Mouse (Mus musculus) CH12.LX (cell line): ENCODE measurements around the gene Phkg1. TPM values are rescaled to one million over a fixed set of nuclear protein-coding genes. Genes with fewer than 3 reads are reported as not detected.

Source experiments
- DNase-seq: peaks from one replicate; pipeline ENCODE4 v3.0.0-alpha.2; 2013; ENCODE audit errors: extremely low read depth
- H3K27ac ChIP-seq: 2 replicates; pipeline ENCODE4 v1.5.1; 2012; ENCODE audit warnings: low read depth, mild to moderate bottlenecking, control low read depth, moderate library complexity; ENCODE audit not compliant: insufficient read depth
- H3K27me3 ChIP-seq: replicated peaks from 2 replicates; pipeline ENCODE3; 2012; ENCODE audit warnings: inconsistent platforms
- H3K36me3 ChIP-seq, 2 experiments: replicated peaks in 1 of 2; 2 replicates each; pipeline versions ENCODE3 to v1.6.1; 2012; ENCODE audit warnings: inconsistent platforms in 1 of 2, low read length in 1 of 2, mild to moderate bottlenecking in 1 of 2, mixed read lengths in 1 of 2, moderate library complexity in 1 of 2; ENCODE audit not compliant: control insufficient read depth in 1 of 2, insufficient read depth in 1 of 2
- H3K4me1 ChIP-seq, 2 experiments: 2 replicates each; pipeline ENCODE4 v1.6.1; 2012; ENCODE audit warnings: inconsistent platforms in 1 of 2, moderate library complexity in 1 of 2; ENCODE audit not compliant: insufficient read depth in 2 of 2, control insufficient read depth in 1 of 2
- H3K4me2 ChIP-seq: 2 replicates; pipeline ENCODE4 v1.6.1; 2012; ENCODE audit warnings: low read depth, mild to moderate bottlenecking, control low read depth; ENCODE audit not compliant: poor library complexity, insufficient read depth, severe bottlenecking
- H3K4me3 ChIP-seq, 3 experiments: fragments of 150-350 bp in 1 of 3; sonication (generic) in 1 of 3; replicated peaks in 1 of 3; 2 replicates each; pipeline versions ENCODE3 to v1.5.1; 2011 to 2012; ENCODE audit warnings: low read depth in 2 of 3, low read length in 2 of 3, mild to moderate bottlenecking in 2 of 3, moderate library complexity in 2 of 3, control low read depth in 1 of 3, improper control_type of control experiment in 1 of 3, inconsistent platforms in 1 of 3, mixed read lengths in 1 of 3; ENCODE audit not compliant: poor library complexity in 1 of 3
- H3K79me2 ChIP-seq: replicated peaks from 2 replicates; pipeline ENCODE4 v1.6.1; 2012; ENCODE audit warnings: mild to moderate bottlenecking, moderate library complexity; ENCODE audit not compliant: control insufficient read depth, poor library complexity, insufficient read depth, severe bottlenecking; ENCODE audit errors: extremely low read depth
- H3K9ac ChIP-seq: 2 replicates; pipeline ENCODE4 v1.6.1; 2012; ENCODE audit warnings: low read depth, mild to moderate bottlenecking, control low read depth, moderate library complexity; ENCODE audit not compliant: insufficient read depth
- H3K9me3 ChIP-seq: replicated peaks from 2 replicates; pipeline ENCODE3; 2012; ENCODE audit warnings: low read length, inconsistent platforms, mixed read lengths
- BHLHE40 ChIP-seq: IDR thresholded peaks from 2 replicates; pipeline ENCODE4 v1.6.1; 2011; ENCODE audit warnings: mild to moderate bottlenecking, low read depth, low read length, improper control_type of control experiment
- CHD2 ChIP-seq: IDR thresholded peaks from 2 replicates; pipeline ENCODE4 v1.6.1; 2011; ENCODE audit warnings: low read length, improper control_type of control experiment
- E2F4 ChIP-seq: IDR thresholded peaks from 2 replicates; pipeline ENCODE4 v1.6.1; 2011; ENCODE audit warnings: low read depth, low read length, improper control_type of control experiment; ENCODE audit not compliant: insufficient replicate concordance
- ELF1 ChIP-seq: IDR thresholded peaks from 2 replicates; pipeline ENCODE4 v1.6.1; 2014; ENCODE audit warnings: low read depth, mild to moderate bottlenecking, inconsistent platforms, low read length, improper control_type of control experiment
- EP300 ChIP-seq: IDR thresholded peaks from 2 replicates; pipeline ENCODE4 v1.6.1; 2011; ENCODE audit warnings: low read length, improper control_type of control experiment
- GABPA ChIP-seq: IDR thresholded peaks from 2 replicates; pipeline ENCODE4 v1.6.1; 2012; ENCODE audit warnings: low read depth, low read length, improper control_type of control experiment, inconsistent platforms; ENCODE audit not compliant: insufficient replicate concordance
- HCFC1 ChIP-seq: IDR thresholded peaks from 2 replicates; pipeline ENCODE4 v1.6.1; 2012; ENCODE audit warnings: low read depth, mild to moderate bottlenecking, inconsistent platforms, low read length, improper control_type of control experiment
- IRF4 ChIP-seq: IDR thresholded peaks from 2 replicates; pipeline ENCODE4 v1.6.1; 2014; ENCODE audit warnings: low read depth, mild to moderate bottlenecking, inconsistent platforms, low read length, improper control_type of control experiment
- JUN ChIP-seq: IDR thresholded peaks from 2 replicates; pipeline ENCODE4 v1.6.1; 2011; ENCODE audit warnings: low read depth, mild to moderate bottlenecking, low read length, improper control_type of control experiment, moderate library complexity; ENCODE audit not compliant: insufficient read depth
- JUND ChIP-seq: conservative IDR thresholded peaks from 2 replicates; pipeline ENCODE4 v1.6.1; 2011; ENCODE audit warnings: low read depth, low read length, improper control_type of control experiment
- KAT2A ChIP-seq: IDR thresholded peaks from 2 replicates; pipeline ENCODE4 v1.6.1; 2012; ENCODE audit warnings: low read length, improper control_type of control experiment, inconsistent platforms; ENCODE audit not compliant: insufficient replicate concordance
- MAFK ChIP-seq: IDR thresholded peaks from 2 replicates; pipeline ENCODE4 v1.6.1; 2011; ENCODE audit warnings: low read length, improper control_type of control experiment; ENCODE audit not compliant: insufficient replicate concordance
- MAX ChIP-seq: IDR thresholded peaks from 2 replicates; pipeline ENCODE4 v1.6.1; 2011; ENCODE audit warnings: low read length, improper control_type of control experiment
- MAZ ChIP-seq: IDR thresholded peaks from 2 replicates; pipeline ENCODE4 v1.6.1; 2012; ENCODE audit warnings: low read depth, mild to moderate bottlenecking, inconsistent platforms, low read length, improper control_type of control experiment, moderate library complexity
- MEF2A ChIP-seq: IDR thresholded peaks from 2 replicates; pipeline ENCODE4 v1.6.1; 2014; ENCODE audit warnings: low read depth, mild to moderate bottlenecking, inconsistent platforms, low read length, improper control_type of control experiment, borderline replicate concordance
- MXI1 ChIP-seq: IDR thresholded peaks from 2 replicates; pipeline ENCODE4 v1.6.1; 2011; ENCODE audit warnings: mild to moderate bottlenecking, low read depth, low read length, improper control_type of control experiment
- NELFE ChIP-seq: IDR thresholded peaks from 2 replicates; pipeline ENCODE4 v1.6.1; 2011; ENCODE audit warnings: low read depth, low read length, improper control_type of control experiment
- NRF1 ChIP-seq: IDR thresholded peaks from 2 replicates; pipeline ENCODE4 v1.6.1; 2014; ENCODE audit warnings: low read depth, mild to moderate bottlenecking, inconsistent platforms, low read length, improper control_type of control experiment, moderate library complexity
- POLR2A ChIP-seq: IDR thresholded peaks from 2 replicates; pipeline ENCODE4 v1.6.1; 2011; ENCODE audit warnings: low read depth, mild to moderate bottlenecking, improper control_type of control experiment, low read length
- POLR2AphosphoS2 ChIP-seq: IDR thresholded peaks from 2 replicates; pipeline ENCODE4 v1.6.1; 2011; ENCODE audit warnings: low read depth, low read length, improper control_type of control experiment
- RAD21 ChIP-seq: IDR thresholded peaks from 2 replicates; pipeline ENCODE4 v1.6.1; 2011; ENCODE audit warnings: low read depth, mild to moderate bottlenecking, low read length, improper control_type of control experiment, moderate library complexity
- RCOR1 ChIP-seq: conservative IDR thresholded peaks from 2 replicates; pipeline ENCODE4 v1.6.1; 2012; ENCODE audit warnings: low read depth, mild to moderate bottlenecking, inconsistent platforms, low read length, improper control_type of control experiment
- SIN3A ChIP-seq: IDR thresholded peaks from 2 replicates; pipeline ENCODE4 v1.6.1; 2012; ENCODE audit warnings: low read length, improper control_type of control experiment, inconsistent platforms
- TBP ChIP-seq: conservative IDR thresholded peaks from 2 replicates; pipeline ENCODE4 v1.6.1; 2011; ENCODE audit warnings: low read depth, low read length, improper control_type of control experiment
- TCF12 ChIP-seq: IDR thresholded peaks from 2 replicates; pipeline ENCODE4 v1.6.1; 2014; ENCODE audit warnings: low read depth, mild to moderate bottlenecking, inconsistent platforms, low read length, improper control_type of control experiment
- USF1 ChIP-seq: IDR thresholded peaks from 2 replicates; pipeline ENCODE4 v1.6.1; 2014; ENCODE audit warnings: low read depth, mild to moderate bottlenecking, inconsistent platforms, low read length, improper control_type of control experiment
- USF2 ChIP-seq: conservative IDR thresholded peaks from 2 replicates; pipeline ENCODE4 v1.6.1; 2011; ENCODE audit warnings: low read depth, low read length, improper control_type of control experiment
- ZKSCAN1 ChIP-seq: IDR thresholded peaks from 2 replicates; pipeline ENCODE4 v1.6.1; 2012; ENCODE audit warnings: low read depth, inconsistent platforms, low read length, improper control_type of control experiment, borderline replicate concordance
- ZMIZ1 ChIP-seq: IDR thresholded peaks from 2 replicates; pipeline ENCODE4 v1.6.1; 2012; ENCODE audit warnings: low read depth, mild to moderate bottlenecking, inconsistent platforms, low read length, improper control_type of control experiment
- ZNF384 ChIP-seq: IDR thresholded peaks from 2 replicates; pipeline ENCODE4 v1.6.1; 2012; ENCODE audit warnings: low read depth, low read length, improper control_type of control experiment, inconsistent platforms
- dilution Hi-C: fragments of 300-500 bp; cut with MboI; formaldehyde crosslinking; loops from 2 replicates; pipeline ENCODE4 v1.14.3; 2020; ENCODE audit warnings: low sequenced_read_pairs; ENCODE audit not compliant: extremely low pct_unique_long_range_greater_than_20kb, extremely low pct_ligation_motif_present
- in situ Hi-C: fragments of 300-500 bp; cut with MboI; formaldehyde crosslinking; loops from 3 replicates; pipeline ENCODE4 v1.14.3; 2019; ENCODE audit warnings: low sequenced_read_pairs, low pct_ligation_motif_present, low pct_unique_long_range_greater_than_20kb, mixed read lengths
- polyA plus RNA-seq: library from polyadenylated mRNA; unstranded; fragments of >175 nt; gene quantifications from 2 replicates; pipeline ENCODE4 v1.2.1, GENCODE M21; 2012; ENCODE audit warnings: low read depth; ENCODE audit not compliant: insufficient read length
- total RNA-seq, 2 experiments: library from RNA; depleted of rRNA; stranded (reverse); fragments of 300-350 nt in 1 of 2; fragments of >200 nt in 1 of 2; gene quantifications; 2 replicates each; pipeline ENCODE4 v1.2.3; 2012 to 2014

Phkg1 gene
- total and polyA plus RNA-seq, 3 experiments = 0.21 to 0.61 (median 0.23) TPM

DNA sequence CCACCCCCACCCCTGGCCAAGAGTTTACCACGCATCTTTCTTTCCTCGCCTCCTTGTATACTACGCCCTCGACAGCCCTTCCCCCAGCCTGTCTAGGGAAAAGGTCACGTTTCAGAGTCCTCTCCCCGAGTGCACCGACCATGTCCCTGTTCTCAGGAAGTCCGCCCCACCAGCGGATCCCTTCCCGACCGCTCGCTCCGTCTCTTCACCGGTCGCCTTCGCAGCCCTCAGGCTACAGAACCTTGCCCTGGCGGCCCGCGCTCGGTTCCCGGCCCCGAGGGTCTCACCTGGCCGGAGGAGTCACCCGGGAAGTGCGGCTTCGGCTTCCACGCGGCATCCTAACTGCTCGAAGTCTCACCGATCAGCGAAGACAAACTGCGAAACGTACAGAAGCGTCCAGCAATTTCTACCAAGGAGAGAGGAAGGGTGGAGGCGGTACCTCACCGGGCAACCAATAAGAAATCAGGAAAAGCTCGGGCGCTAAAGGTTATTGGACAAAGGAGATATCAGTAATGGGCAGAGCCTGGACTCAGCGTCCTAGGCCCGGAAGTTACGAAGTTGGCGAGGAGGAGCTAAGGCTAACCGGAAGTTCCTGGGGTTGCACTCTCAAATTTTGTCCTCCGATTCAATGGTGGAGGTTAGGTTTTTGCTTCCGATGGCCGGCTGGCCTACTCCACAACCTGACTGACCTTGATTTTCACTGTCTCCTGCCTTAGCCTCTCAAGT is 11.3 kb downstream of the Phkg1 start, which contains the start of gene Chchd2:
Gene Chchd2 (minus strand): TSS at position 560 of the 726 bp plus-strand sequence.
- peak within 1 kb of the TSS; percentile 92 for H3K4me2 ChIP-seq
- dilution Hi-C loops = no loop called here

DNA sequence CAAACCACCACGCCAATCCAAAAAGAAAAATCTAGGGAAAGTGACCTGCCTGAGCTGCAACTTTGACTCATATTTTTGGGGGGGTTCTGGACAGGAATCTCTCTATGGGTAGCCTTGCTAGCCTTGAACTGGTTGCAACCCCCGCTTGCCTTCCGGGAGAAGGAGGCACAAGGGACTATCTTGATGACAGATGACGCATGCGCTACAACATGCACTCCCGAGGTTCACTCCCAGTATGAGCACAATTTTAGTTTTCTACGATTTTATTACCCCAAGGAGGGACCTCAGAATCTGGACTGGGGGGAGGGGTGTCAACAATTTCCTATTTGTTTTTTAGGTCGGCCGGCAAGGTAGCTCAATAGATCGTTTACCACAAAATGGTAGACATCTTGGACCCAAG is 12.1 kb downstream of the Phkg1 start:
- H3K9me3 ChIP-seq = no peaks in the 10 kb centered on the region
- in situ Hi-C loops (no loop called here), dilution Hi-C loops (no loop called here)
- no peaks in the 10 kb centered on the region for H3K27me3 ChIP-seq
- H3K27ac ChIP-seq = no peak overlapping the region
- H3K4me1 ChIP-seq = peaks cover 3 to 10% of the 10 kb centered on the region in 2 experiments; a peak in 2 of 4 replicates
- H3K36me3 ChIP-seq = peaks cover 20 to 34% of the 10 kb centered on the region in 2 experiments
- peak; percentile 55; the same call in 1 of the 2 replicates for TF ChIP-seq MXI1
- peak; percentile 78 for TF ChIP-seq NRF1
- TF ChIP-seq ELF1 = 0 out of 2 replicates have a peak, but pooled peaks have one; percentile 28
- no peak for TF ChIP-seq MAZ
- DNase-seq = peak; percentile 25
- H3K4me3 ChIP-seq = peak overlapping the region; percentile 76 to 95 (median 85)
- peaks cover 36% of the 10 kb centered on the region for H3K79me2 ChIP-seq
- H3K4me2 ChIP-seq = peak overlapping the region; percentile 92
- H3K9ac ChIP-seq = peak overlapping the region; percentile 80

More for the DNA sequence above, 11.3 kb downstream of the Phkg1 start, which contains the start of gene Chchd2:
- DNase-seq = peak; percentile 98
- H3K4me1 ChIP-seq = peaks cover 3 to 10% of the 10 kb centered on the region in 2 experiments; a peak in 2 of 4 replicates
- in situ Hi-C loops = no loop called here
- H3K79me2 ChIP-seq = peaks cover 36% of the 10 kb centered on the region
- H3K4me3 ChIP-seq = peak within 1 kb of the TSS; percentile 76 to 95 (median 85)
- H3K27ac ChIP-seq = peak within 1 kb of the TSS; percentile 62
- peaks cover 3% of the 10 kb centered on the region for H3K27me3 ChIP-seq
- H3K9me3 ChIP-seq = peaks cover 3% of the 10 kb centered on the region
- H3K36me3 ChIP-seq = peaks cover 13 to 27% of the 10 kb centered on the region in 2 experiments
- H3K9ac ChIP-seq = peak within 1 kb of the TSS; percentile 80
- peak; percentile 95 for TF ChIP-seq ZMIZ1
- TF ChIP-seq MAZ = peak; percentile 43; the same call in 1 of the 2 replicates
- TF ChIP-seq ZKSCAN1 = no peak
- peak; percentile 66; the same call in 1 of the 2 replicates for TF ChIP-seq MEF2A
- TF ChIP-seq MAX = peak; percentile 67
- peak; percentile 67 for TF ChIP-seq BHLHE40
- peak; percentile 92 for TF ChIP-seq CHD2
- peak; percentile 46; the same call in 1 of the 2 replicates for TF ChIP-seq E2F4
- TF ChIP-seq POLR2A = peak; percentile 98
- TF ChIP-seq NELFE = peak; percentile 98
- TF ChIP-seq JUN = no peak
- TF ChIP-seq MXI1 = peak; percentile 85
- TF ChIP-seq TCF12 = peak; percentile 79
- TF ChIP-seq MAFK = no peak
- peak; percentile 82; the same call in 1 of the 2 replicates for TF ChIP-seq KAT2A
- peak; percentile 95 for TF ChIP-seq TBP
- no peak for TF ChIP-seq EP300
- TF ChIP-seq ELF1 = peak; percentile 83
- TF ChIP-seq GABPA = no peak; the same call in 1 of the 2 replicates
- TF ChIP-seq USF2 = no peak
- TF ChIP-seq RCOR1 = 0 out of 2 replicates have a peak, but pooled peaks have one; percentile 38
- TF ChIP-seq HCFC1 = peak; percentile 94
- TF ChIP-seq ZNF384 = peak; percentile 19; the same call in 1 of the 2 replicates
- peak; percentile 48; the same call in 1 of the 2 replicates for TF ChIP-seq JUND
- no peak for TF ChIP-seq USF1
- peak; percentile 60; the same call in 1 of the 2 replicates for TF ChIP-seq IRF4
- no peak for TF ChIP-seq RAD21
- peak; percentile 57; the same call in 1 of the 2 replicates for TF ChIP-seq NRF1
- TF ChIP-seq SIN3A = peak; percentile 86
- peak; percentile 94 for TF ChIP-seq POLR2AphosphoS2
